Mouse (Mus musculus) small intestine, adult 10 weeks (tissue): ENCODE data around the gene Esrp2. TPM values are rescaled to one million over a fixed set of nuclear protein-coding genes. Genes with fewer than 3 reads are reported as not detected.

Experiments used
- polyA plus RNA-seq: library from polyadenylated mRNA; stranded (reverse); fragments of 350-450 nt; fragmentation: Illumina TruSeq; extraction: RNeasy Lipid Tissue Mini Kit (QIAGEN cat#74804); gene quantifications from one replicate; pipeline ENCODE4 v1.2.3, GENCODE M21; 2014; ENCODE audit warnings: low replicate concordance

Esrp2 gene
- polyA plus RNA-seq: 5.4 TPM

DNA sequence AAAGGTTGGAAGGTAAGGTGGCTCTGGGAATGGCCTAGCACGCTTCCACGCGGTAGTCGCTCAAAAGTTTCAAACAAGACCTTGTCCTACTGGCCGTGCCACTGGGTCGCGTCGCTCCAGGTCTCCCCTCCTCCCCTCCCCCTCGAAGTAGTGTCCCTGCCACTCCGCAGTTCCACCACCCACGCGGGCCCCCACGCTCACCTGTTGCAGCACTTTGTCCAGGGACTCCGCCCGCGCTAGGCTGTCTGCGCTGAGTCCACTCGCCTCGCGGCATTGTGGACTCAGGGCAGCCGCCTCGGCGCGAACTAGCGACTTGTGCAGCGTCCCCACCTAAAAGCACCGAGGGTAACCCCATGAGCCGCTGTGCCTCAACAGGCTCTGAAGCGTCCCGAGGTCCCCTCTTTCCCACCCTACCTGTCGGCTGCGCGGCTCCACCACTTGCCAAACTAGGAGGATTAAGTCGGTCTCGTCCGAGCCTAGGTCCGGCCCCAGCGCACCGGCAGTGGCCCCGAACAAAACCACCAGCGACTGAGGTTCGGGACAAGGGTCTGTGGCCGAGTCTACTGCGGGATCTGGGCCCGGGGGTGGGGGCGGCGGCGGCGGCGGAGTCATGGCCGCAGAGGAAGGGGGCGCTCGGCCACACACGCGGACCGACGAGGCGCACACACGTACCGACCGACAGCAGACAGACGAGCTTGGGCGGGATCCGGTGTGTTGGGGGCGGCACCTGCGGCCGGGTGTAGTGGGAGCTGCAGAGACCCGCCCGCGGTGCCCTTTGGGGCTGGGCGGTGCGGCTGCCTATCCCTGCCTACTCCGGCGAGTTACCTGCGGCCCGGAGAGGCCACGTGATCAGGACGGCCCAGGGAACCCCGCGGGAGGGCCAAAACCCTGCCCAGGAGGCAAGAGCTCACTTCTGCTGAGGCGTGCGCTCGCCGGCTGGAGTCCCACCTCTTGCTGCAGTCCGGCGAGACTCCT, at the start of gene Esrp2:
Gene Esrp2, minus strand, starts transcription at position 819 of the 975 bp plus-strand sequence.

DNA sequence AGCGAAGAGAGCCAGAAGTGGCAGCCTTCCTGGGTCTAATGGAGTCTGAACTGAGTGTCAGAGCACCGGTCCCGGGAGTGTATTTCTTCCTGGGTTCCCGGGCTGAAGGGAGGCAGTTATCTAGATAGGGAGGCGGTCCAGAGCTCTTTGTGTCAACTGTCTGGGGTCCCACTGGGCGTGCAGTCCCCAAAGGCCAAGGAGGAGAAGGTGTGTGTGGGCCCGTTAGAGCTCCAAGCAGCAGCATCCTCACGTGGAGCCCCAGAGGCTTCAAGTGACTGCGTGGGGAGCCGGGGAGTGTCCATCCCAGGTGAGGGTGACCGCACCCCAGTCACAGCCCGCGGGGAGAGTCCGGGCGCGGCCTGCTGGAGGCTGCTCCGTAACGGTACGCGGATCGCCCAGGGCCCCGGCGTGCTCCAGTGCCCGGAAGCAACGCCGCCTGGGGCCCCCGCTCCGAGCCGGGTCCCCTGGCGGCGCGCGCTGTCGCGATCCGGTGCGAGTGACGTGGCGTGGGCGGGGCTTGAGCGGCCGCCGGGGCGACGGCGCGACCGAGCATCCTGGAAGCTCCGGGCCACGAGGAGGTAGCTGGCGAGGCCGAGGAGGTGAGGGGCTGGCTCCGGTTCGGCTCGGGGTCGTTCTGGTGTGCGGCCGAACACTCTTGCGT, 31.7 kb upstream of the Esrp2 start, which contains the start of gene Slc7a6:
Gene Slc7a6, plus strand, starts transcription at position 502 of the 661 bp plus-strand sequence.

GRCm38 (mm10) chr8:106149801-106150652, 13.3 kb upstream of the Esrp2 start, which contains the start of gene Pla2g15:
Gene Pla2g15 (plus strand): TSS chr8:106150399.

Other genes with a start within 250 kb of the Esrp2 start
- not detected for gene Nrn1l, start 243.4 kb downstream of the Esrp2 start, polyA plus RNA-seq
- 0.52 TPM for gene Pskh1, start 236.5 kb downstream of the Esrp2 start, polyA plus RNA-seq
- 24.9 TPM for gene Ctrl, start 203.1 kb downstream of the Esrp2 start, polyA plus RNA-seq
- gene Psmb10, start 198.5 kb downstream of the Esrp2 start, polyA plus RNA-seq: 1.7 TPM
- not detected for gene Lcat, start 193.6 kb downstream of the Esrp2 start, polyA plus RNA-seq
- 0.26 TPM for gene Slc12a4, start 170.9 kb downstream of the Esrp2 start, polyA plus RNA-seq
- not detected for gene Dpep3, start 157.5 kb downstream of the Esrp2 start, polyA plus RNA-seq
- gene Dus2, start 145.6 kb downstream of the Esrp2 start, polyA plus RNA-seq: 1.3 TPM
- gene Dpep2nb, start 131.0 kb downstream of the Esrp2 start, polyA plus RNA-seq: not detected
- 1.4 TPM for gene Ddx28, start 125.1 kb downstream of the Esrp2 start, polyA plus RNA-seq
- 75.6 TPM for gene Nfatc3, start 78.1 kb downstream of the Esrp2 start, polyA plus RNA-seq
- gene Pla2g15, start 13.4 kb upstream of the Esrp2 start, polyA plus RNA-seq: 0.82 TPM
- gene Slc7a6, start 31.9 kb upstream of the Esrp2 start, polyA plus RNA-seq: 3.3 TPM
- gene Slc7a6os, start 74.0 kb upstream of the Esrp2 start, polyA plus RNA-seq: 41.1 TPM
- gene Prmt7, start 74.0 kb upstream of the Esrp2 start, polyA plus RNA-seq: 2.0 TPM
- gene Smpd3, start 201.0 kb upstream of the Esrp2 start, polyA plus RNA-seq: 10.0 TPM